Mouse (Mus musculus) spleen, adult 2 months (tissue): ENCODE measurements around the gene Kel. TPM values are rescaled to one million over a fixed set of nuclear protein-coding genes. Genes with fewer than 3 reads are reported as not detected.

Source experiments
- DNase-seq, 2 experiments: peaks; one replicate each; pipeline versions ENCODE4 v3.0.0 to v3.0.0-alpha.2; 2012 to 2021; ENCODE audit warnings: low spot score in 2 of 2, low read depth in 1 of 2
- H3K27ac ChIP-seq: fragments of 200-500 bp; 2 replicates; pipeline ENCODE4 v1.5.1; 2012; ENCODE audit warnings: low read length, inconsistent platforms; ENCODE audit not compliant: insufficient read depth
- H3K27me3 ChIP-seq: fragments of 200-500 bp; 2 replicates; pipeline ENCODE4 v1.6.1; 2012; ENCODE audit warnings: mild to moderate bottlenecking, moderate library complexity, low read length, inconsistent platforms; ENCODE audit not compliant: control insufficient read depth, insufficient read depth
- H3K36me3 ChIP-seq: fragments of 200-500 bp; 2 replicates; pipeline ENCODE4 v1.6.1; 2012; ENCODE audit warnings: mild to moderate bottlenecking, low read length, inconsistent platforms; ENCODE audit not compliant: control insufficient read depth, insufficient read depth
- H3K4me1 ChIP-seq: fragments of 200-500 bp; 2 replicates; pipeline ENCODE4 v1.6.1; 2011; ENCODE audit warnings: inconsistent platforms; ENCODE audit not compliant: control insufficient read depth, insufficient read depth, insufficient read length
- H3K4me3 ChIP-seq: fragments of 200-500 bp; 2 replicates; pipeline ENCODE4 v1.5.1; 2011; ENCODE audit warnings: mild to moderate bottlenecking, inconsistent platforms; ENCODE audit not compliant: insufficient read depth, insufficient read length; ENCODE audit errors: extremely low read depth
- CTCF ChIP-seq: fragments of 200-500 bp; IDR thresholded peaks from 2 replicates; pipeline ENCODE4 v1.5.1; 2011; ENCODE audit warnings: mild to moderate bottlenecking, inconsistent platforms; ENCODE audit not compliant: insufficient read depth, insufficient read length, insufficient replicate concordance; ENCODE audit errors: extremely low read depth
- POLR2A ChIP-seq: fragments of 200-500 bp; IDR thresholded peaks from 2 replicates; pipeline ENCODE4 v1.6.1; 2011; ENCODE audit warnings: low read depth, low read length, inconsistent platforms
- whole genome bisulfite sequencing: fragments of 180-500 bp; shearing (Covaris S2); methylation state at CpG from one replicate; pipeline ENCODE4 v1.1.7; 2018; 5-methylcytosine and 5-hydroxymethylcytosine counted together
- polyA plus RNA-seq: library from polyadenylated mRNA; depleted of rRNA; stranded (reverse); fragments of >200 nt; gene quantifications from 2 replicates; pipeline ENCODE4 v1.2.3, GENCODE M21; 2012

Kel gene
- polyA plus RNA-seq, 1 experiment: 39.8 TPM

- Histone ChIP-seq H3K4me1 (no peaks in the 10 kb centered on the region), H3K27ac (no peak within 1 kb of the TSS), H3K36me3 (no peaks in the 10 kb centered on the region), H3K4me3 (no peak within 1 kb of the TSS), H3K27me3 (no peaks in the 10 kb centered on the region)
- WGBS: 93% methylated on average over 2 of the region's 2 CpGs
- TF ChIP-seq POLR2A: no peak
- no peak for TF ChIP-seq CTCF
- DNase-seq: no peak
Measured at GRCm38 (mm10) chr6:41684131-41684530, 20.0 kb downstream of the Kel start, which contains the start of gene Llcfc1. Gene Llcfc1 (plus strand): TSS chr6:41684431.

- Histone ChIP-seq H3K27ac (no peak overlapping the region), H3K36me3 (no peaks in the 10 kb centered on the region), H3K4me3 (no peak overlapping the region), H3K27me3 (no peaks in the 10 kb centered on the region), H3K4me1 (no peaks in the 10 kb centered on the region)
- TF ChIP-seq POLR2A: no peak
- no peak for TF ChIP-seq CTCF
- DNase-seq: no peak
- WGBS: 78% methylated on average over 5 of the region's 5 CpGs
Measured at GRCm38 (mm10) chr6:41681656-41682055, 22.5 kb downstream of the Kel start.

- no peaks in the 10 kb centered on the region for H3K4me1 ChIP-seq
- no peak for DNase-seq
- H3K27me3 ChIP-seq: no peaks in the 10 kb centered on the region
- H3K27ac ChIP-seq: no peak within 1 kb of the TSS
- no peak within 1 kb of the TSS for H3K4me3 ChIP-seq
- H3K36me3 ChIP-seq: no peaks in the 10 kb centered on the region
- 79% methylated on average over 1 of the region's 1 CpGs for WGBS
- no peak for TF ChIP-seq POLR2A
- TF ChIP-seq CTCF: no peak
Measured at GRCm38 (mm10) chr6:41680669-41681068, 23.5 kb downstream of the Kel start, which contains the start of gene Trpv5. Gene Trpv5 (minus strand): TSS chr6:41680769.

GRCm38 (mm10) chr6:41676530-41676929 lies 27.6 kb downstream of the Kel start:
- H3K4me3 ChIP-seq: no peak overlapping the region
- H3K4me1 ChIP-seq: no peaks in the 10 kb centered on the region
- no peak for TF ChIP-seq POLR2A
- TF ChIP-seq CTCF: no peak
- DNase-seq: no peak
- WGBS: 82% methylated on average over 2 of the region's 2 CpGs
- H3K36me3 ChIP-seq: no peaks in the 10 kb centered on the region
- H3K27me3 ChIP-seq: no peaks in the 10 kb centered on the region
- no peak overlapping the region for H3K27ac ChIP-seq

GRCm38 (mm10) chr6:41662320-41662719 lies 41.8 kb downstream of the Kel start:
- DNase-seq: no peak
- Histone ChIP-seq H3K27ac (no peak overlapping the region), H3K4me1 (no peaks in the 10 kb centered on the region), H3K27me3 (no peaks in the 10 kb centered on the region), H3K36me3 (no peaks in the 10 kb centered on the region), H3K4me3 (no peak overlapping the region)
- WGBS: 32% methylated on average over 2 of the region's 2 CpGs
- TF ChIP-seq CTCF: no peak
- no peak for TF ChIP-seq POLR2A

GRCm38 (mm10) chr6:41658487-41658886 lies 45.7 kb downstream of the Kel start:
- H3K4me3 ChIP-seq: no peak overlapping the region
- no peak for DNase-seq
- H3K27me3 ChIP-seq: no peaks in the 10 kb centered on the region
- H3K4me1 ChIP-seq: no peaks in the 10 kb centered on the region
- TF ChIP-seq POLR2A: no peak
- TF ChIP-seq CTCF: no peak
- 82% methylated on average over 1 of the region's 1 CpGs for WGBS
- no peaks in the 10 kb centered on the region for H3K36me3 ChIP-seq
- no peak overlapping the region for H3K27ac ChIP-seq

- H3K36me3 ChIP-seq: no peaks in the 10 kb centered on the region
- no peak overlapping the region for H3K27ac ChIP-seq
- no peak overlapping the region for H3K4me3 ChIP-seq
- no peak for DNase-seq
- no peaks in the 10 kb centered on the region for H3K4me1 ChIP-seq
- no peaks in the 10 kb centered on the region for H3K27me3 ChIP-seq
- TF ChIP-seq CTCF (no peak), POLR2A (no peak)
- 13% methylated on average over 8 of the region's 8 CpGs for WGBS
Measured at GRCm38 (mm10) chr6:41654648-41655047, 49.5 kb downstream of the Kel start.

GRCm38 (mm10) chr6:41653173-41653572 lies 51.0 kb downstream of the Kel start:
- TF ChIP-seq POLR2A: no peak
- TF ChIP-seq CTCF: no peak
- H3K27me3 ChIP-seq: no peaks in the 10 kb centered on the region
- no peaks in the 10 kb centered on the region for H3K36me3 ChIP-seq
- no peaks in the 10 kb centered on the region for H3K4me1 ChIP-seq
- H3K4me3 ChIP-seq: no peak overlapping the region
- no peak overlapping the region for H3K27ac ChIP-seq
- DNase-seq: no peak
- 64% methylated on average over 5 of the region's 5 CpGs for WGBS
